Mouse (Mus musculus): ENCODE measurements around the gene Shtn1. TPM values are rescaled to one million over a fixed set of nuclear protein-coding genes. Genes with fewer than 3 reads are reported as not detected.

Shtn1 gene
- polyA plus RNA-seq, 1 experiment = 0.10 TPM

DNA sequence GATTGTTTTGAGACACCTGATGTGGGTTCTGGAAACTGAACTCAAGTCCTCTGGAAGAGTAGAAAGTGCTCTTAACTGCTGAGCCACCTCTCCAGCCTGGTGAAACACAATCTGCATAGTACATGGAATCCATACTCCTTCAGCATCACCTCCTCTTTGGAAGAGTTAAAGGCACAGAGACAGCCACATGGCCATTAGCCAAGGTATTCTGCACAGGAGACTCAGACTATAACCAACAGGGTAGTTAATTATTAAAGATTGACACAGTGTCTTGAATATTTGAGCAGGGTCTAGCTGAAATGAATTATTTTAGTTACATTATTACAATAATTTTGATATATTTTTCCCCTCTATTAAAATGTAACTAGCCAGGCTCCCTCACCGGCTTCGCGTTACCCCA lies 52.0 kb downstream of the Shtn1 start:
- H3K4me2 ChIP-seq (ENCODE audit: low read depth) = no peak overlapping the region
- H3K36me3 ChIP-seq (ENCODE audit: control insufficient read depth, insufficient read depth) = no peaks in the 10 kb centered on the region
- no peak overlapping the region for H3ac ChIP-seq (ENCODE audit: control insufficient read depth, insufficient read length)
- H3K4me3 ChIP-seq = no peak overlapping the region
- TF ChIP-seq CEBPB (IDR thresholded peaks at IDR 0.05; ENCODE audit: insufficient read depth, poor library complexity, severe bottlenecking) (no peak), SRF (IDR thresholded peaks at IDR 0.05; ENCODE audit: control insufficient read depth, insufficient read length, low read depth) (no peak), E2F4 (IDR thresholded peaks at IDR 0.05; ENCODE audit: insufficient read depth) (no peak), MYOD1 (IDR thresholded peaks at IDR 0.05; ENCODE audit: control insufficient read depth in 1 of 3, insufficient read length in 2 of 3, low read depth in 2 of 3) (no peak)
- no peaks in the 10 kb centered on the region for H3K79me2 ChIP-seq (ENCODE audit: control insufficient read depth, insufficient read depth)
- H3K27me3 ChIP-seq (ENCODE audit: control insufficient read depth, insufficient read depth, insufficient read length) = peaks cover 28% of the 10 kb centered on the region

DNA sequence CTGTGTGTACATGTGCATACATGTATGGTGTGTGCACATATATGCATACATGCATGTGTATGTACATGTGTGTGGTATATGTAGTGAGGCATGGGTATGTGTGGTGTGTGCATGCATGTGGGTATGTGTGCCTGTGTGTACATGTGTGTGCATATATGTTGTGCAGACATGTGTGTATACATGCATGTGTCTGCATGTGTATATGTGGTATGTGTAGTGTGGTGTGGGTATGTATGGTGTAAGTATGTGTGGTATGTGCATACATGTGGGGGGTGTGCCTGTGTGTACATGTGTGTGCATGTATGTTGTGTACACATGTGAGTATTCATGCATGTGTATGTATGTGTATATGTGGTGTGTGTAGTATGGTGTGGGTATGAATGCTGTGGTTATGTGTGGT lies 54.3 kb downstream of the Shtn1 start:
- TF ChIP-seq TCF3 (IDR thresholded peaks at IDR 0.05; ENCODE audit: insufficient read length, low read depth) = no peak
- Histone ChIP-seq H3K27me3 (ENCODE audit: control insufficient read depth, insufficient read depth, insufficient read length) (peaks cover 12% of the 10 kb centered on the region), H3K4me2 (ENCODE audit: low read depth) (no peak overlapping the region), H3K79me2 (ENCODE audit: control insufficient read depth, insufficient read depth) (no peaks in the 10 kb centered on the region), H3ac (ENCODE audit: control insufficient read depth, insufficient read length) (no peak overlapping the region), H3K36me3 (ENCODE audit: control insufficient read depth, insufficient read depth) (no peaks in the 10 kb centered on the region), H3K4me3 (no peak overlapping the region)

DNA sequence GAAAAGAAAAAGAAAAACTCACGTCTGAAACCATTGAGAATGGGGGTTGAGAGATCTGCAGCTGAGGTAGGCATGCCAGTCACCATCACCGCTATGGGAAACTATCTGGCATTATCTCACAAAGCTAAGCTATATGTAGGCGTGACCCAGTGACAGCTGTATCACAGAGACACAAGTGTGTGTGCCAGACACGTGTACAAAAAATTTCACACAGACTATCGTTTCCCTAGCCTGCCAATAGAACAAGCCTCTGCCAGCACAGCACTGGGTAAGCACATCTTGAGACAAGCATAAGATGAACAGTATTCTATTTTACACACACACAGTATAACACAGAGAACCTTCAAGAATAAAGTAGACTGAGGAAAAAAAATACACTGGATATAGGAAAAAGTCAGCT lies 65.1 kb downstream of the Shtn1 start:
- Histone ChIP-seq H3K4me2 (ENCODE audit: low read depth) (no peak overlapping the region), H3K27me3 (ENCODE audit: control insufficient read depth, insufficient read depth, insufficient read length) (peaks cover 19% of the 10 kb centered on the region), H3K36me3 (ENCODE audit: control insufficient read depth, insufficient read depth) (no peaks in the 10 kb centered on the region), H3ac (ENCODE audit: control insufficient read depth, insufficient read length) (no peak overlapping the region), H3K4me3 (no peak overlapping the region), H3K79me2 (ENCODE audit: control insufficient read depth, insufficient read depth) (no peaks in the 10 kb centered on the region)
- TF ChIP-seq USF1 (IDR thresholded peaks at IDR 0.05; ENCODE audit: low read depth) = no peak
- TF ChIP-seq POLR2AphosphoS2 (IDR thresholded peaks at IDR 0.05; ENCODE audit: insufficient read length, low read depth) = no peak
- TF ChIP-seq MAX (IDR thresholded peaks at IDR 0.05; ENCODE audit: low read depth) = no peak
- TF ChIP-seq REST (IDR thresholded peaks at IDR 0.05; ENCODE audit: insufficient read depth, insufficient read length) = no peak
- no peak for TF ChIP-seq MYOD1 (IDR thresholded peaks at IDR 0.05; ENCODE audit: control insufficient read depth in 1 of 3, insufficient read length in 2 of 3, low read depth in 2 of 3)
- TF ChIP-seq CEBPB (IDR thresholded peaks at IDR 0.05; ENCODE audit: insufficient read depth, poor library complexity, severe bottlenecking) = no peak
- TF ChIP-seq SRF (IDR thresholded peaks at IDR 0.05; ENCODE audit: control insufficient read depth, insufficient read length, low read depth) = no peak
- no peak for TF ChIP-seq POLR2A (IDR thresholded peaks at IDR 0.05; ENCODE audit: insufficient read length, low read depth)
- no peak for TF ChIP-seq E2F4 (IDR thresholded peaks at IDR 0.05; ENCODE audit: insufficient read depth)
- TF ChIP-seq TCF3 (IDR thresholded peaks at IDR 0.05; ENCODE audit: insufficient read length, low read depth) = no peak
- no peak for TF ChIP-seq MYOG (IDR thresholded peaks at IDR 0.05; ENCODE audit: control insufficient read depth in 1 of 3, insufficient read depth in 1 of 3, insufficient read length in 2 of 3, low read depth in 2 of 3)
- no peak for TF ChIP-seq TCF12 (IDR thresholded peaks at IDR 0.05; ENCODE audit: insufficient read depth, poor library complexity, severe bottlenecking)

DNA sequence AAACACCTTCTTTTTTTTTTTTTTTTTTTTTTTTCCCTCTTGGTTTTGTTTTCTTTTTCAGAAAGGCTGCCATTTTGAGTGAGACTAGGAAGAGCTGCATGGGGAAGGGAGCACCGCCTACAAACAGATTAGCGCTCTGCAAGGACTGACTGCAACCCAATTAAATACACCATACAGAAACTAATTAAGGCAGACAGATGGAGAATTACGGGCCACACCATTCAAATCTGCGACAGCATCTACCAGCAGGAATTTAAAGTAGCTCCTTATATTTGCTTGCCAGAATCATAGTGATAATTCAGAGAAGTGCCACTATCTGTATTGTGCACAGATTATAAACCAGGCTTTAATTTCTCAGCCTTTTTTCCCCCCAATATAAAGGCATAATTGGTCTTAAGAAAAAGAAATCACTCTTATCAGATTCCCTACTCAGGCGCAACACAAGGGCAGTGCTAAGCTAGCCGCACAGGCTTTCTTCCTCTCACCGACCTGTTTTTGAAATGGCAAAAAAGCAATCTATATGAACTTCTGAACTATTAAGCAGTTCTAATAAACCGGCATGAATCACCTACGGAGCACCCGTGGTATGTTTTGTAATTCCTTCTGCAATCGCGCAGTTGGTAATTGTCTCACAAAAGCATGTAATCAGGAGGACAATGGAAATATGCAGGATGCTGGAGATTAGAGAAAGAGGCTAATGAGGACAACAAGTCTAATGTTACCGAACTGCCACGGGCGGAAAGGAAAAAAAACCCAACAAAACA lies 69.1 kb downstream of the Shtn1 start:
- H3K79me2 ChIP-seq (ENCODE audit: control insufficient read depth, insufficient read depth) = no peaks in the 10 kb centered on the region

GRCm38 (mm10) chr19:59002827-59003226 lies 73.1 kb downstream of the Shtn1 start:
- Histone ChIP-seq H3K4me2 (ENCODE audit: low read depth) (no peak overlapping the region), H3ac (ENCODE audit: control insufficient read depth, insufficient read length) (no peak overlapping the region), H3K36me3 (ENCODE audit: control insufficient read depth, insufficient read depth) (no peaks in the 10 kb centered on the region), H3K79me2 (ENCODE audit: control insufficient read depth, insufficient read depth) (no peaks in the 10 kb centered on the region), H3K4me3 (no peak overlapping the region), H3K27me3 (ENCODE audit: control insufficient read depth, insufficient read depth, insufficient read length) (peaks cover 6% of the 10 kb centered on the region)
- TF ChIP-seq MAX (IDR thresholded peaks at IDR 0.05; ENCODE audit: low read depth) = no peak
- no peak for TF ChIP-seq E2F4 (IDR thresholded peaks at IDR 0.05; ENCODE audit: insufficient read depth)
- no peak for TF ChIP-seq CEBPB (IDR thresholded peaks at IDR 0.05; ENCODE audit: insufficient read depth, poor library complexity, severe bottlenecking)
- no peak for TF ChIP-seq USF1 (IDR thresholded peaks at IDR 0.05; ENCODE audit: low read depth)
- TF ChIP-seq TCF3 (IDR thresholded peaks at IDR 0.05; ENCODE audit: insufficient read length, low read depth) = no peak
- TF ChIP-seq MYOG (IDR thresholded peaks at IDR 0.05; ENCODE audit: control insufficient read depth in 1 of 3, insufficient read depth in 1 of 3, insufficient read length in 2 of 3, low read depth in 2 of 3) = no peak

More for the DNA sequence above, 69.1 kb downstream of the Shtn1 start:
- Histone ChIP-seq H3ac (ENCODE audit: control insufficient read depth, insufficient read length) (no peak overlapping the region), H3K27me3 (ENCODE audit: control insufficient read depth, insufficient read depth, insufficient read length) (peaks cover 23% of the 10 kb centered on the region), H3K4me3 (no peak overlapping the region), H3K36me3 (ENCODE audit: control insufficient read depth, insufficient read depth) (no peaks in the 10 kb centered on the region), H3K4me2 (ENCODE audit: low read depth) (no peak overlapping the region)
- no peak for TF ChIP-seq MAX (IDR thresholded peaks at IDR 0.05; ENCODE audit: low read depth)
- TF ChIP-seq E2F4 (IDR thresholded peaks at IDR 0.05; ENCODE audit: insufficient read depth) = no peak
- TF ChIP-seq REST (IDR thresholded peaks at IDR 0.05; ENCODE audit: insufficient read depth, insufficient read length) = no peak
- TF ChIP-seq TCF12 (IDR thresholded peaks at IDR 0.05; ENCODE audit: insufficient read depth, poor library complexity, severe bottlenecking) = no peak
- no peak for TF ChIP-seq CEBPB (IDR thresholded peaks at IDR 0.05; ENCODE audit: insufficient read depth, poor library complexity, severe bottlenecking)
- TF ChIP-seq POLR2AphosphoS2 (IDR thresholded peaks at IDR 0.05; ENCODE audit: insufficient read length, low read depth) = no peak
- TF ChIP-seq SRF (IDR thresholded peaks at IDR 0.05; ENCODE audit: control insufficient read depth, insufficient read length, low read depth) = no peak
- no peak for TF ChIP-seq TCF3 (IDR thresholded peaks at IDR 0.05; ENCODE audit: insufficient read length, low read depth)
- TF ChIP-seq MYOD1 (IDR thresholded peaks at IDR 0.05; ENCODE audit: control insufficient read depth in 1 of 3, insufficient read length in 2 of 3, low read depth in 2 of 3) = no peak
- no peak for TF ChIP-seq USF1 (IDR thresholded peaks at IDR 0.05; ENCODE audit: low read depth)
